Mouse (Mus musculus): Measurements from ENCODE around the gene Gria1. TPM values are rescaled to one million over a fixed set of nuclear protein-coding genes. Genes with fewer than 3 reads are reported as not detected.

Gria1 gene
- polyA plus RNA-seq, 1 experiment from 2014 or later = 1.2 TPM

- no peaks in the 10 kb centered on the region for H3K4me1 ChIP-seq (replicated peaks; ENCODE audit: insufficient read depth, low read length)
- no peak overlapping the region for H3K9ac ChIP-seq (ENCODE audit: low read depth, low read length)
- H3K4me3 ChIP-seq (replicated peaks; ENCODE audit: low read depth, low read length) = no peak overlapping the region
- TF ChIP-seq CTCF (IDR thresholded peaks at IDR 0.05; ENCODE audit: low read depth) = no peak
- no peak overlapping the region for H3K4me2 ChIP-seq (ENCODE audit: low read length)
- DNase-seq (ENCODE audit: low spot score) = no peak
- ATAC-seq (replicated peaks; ENCODE audit: low FRiP score, low read depth) = no peak
- no peaks in the 10 kb centered on the region for H3K9me3 ChIP-seq (replicated peaks; ENCODE audit: low read length)
- H3K27me3 ChIP-seq (ENCODE audit: insufficient read depth, low read length) = no peaks in the 10 kb centered on the region
- no peaks in the 10 kb centered on the region for H3K36me3 ChIP-seq (ENCODE audit: insufficient read depth, low read length)
- no peak overlapping the region for H3K27ac ChIP-seq
Measured at GRCm38 (mm10) chr11:57207260-57207659, 196.1 kb downstream of the Gria1 start.

GRCm38 (mm10) chr11:57214079-57214478 is 202.9 kb downstream of the Gria1 start:
- TF ChIP-seq CTCF (IDR thresholded peaks at IDR 0.05; ENCODE audit: low read depth) = no peak
- Histone ChIP-seq H3K9me3 (replicated peaks; ENCODE audit: low read length) (no peaks in the 10 kb centered on the region), H3K4me1 (replicated peaks; ENCODE audit: insufficient read depth, low read length) (no peaks in the 10 kb centered on the region), H3K4me3 (replicated peaks; ENCODE audit: low read depth, low read length) (no peak overlapping the region), H3K36me3 (ENCODE audit: insufficient read depth, low read length) (no peaks in the 10 kb centered on the region), H3K4me2 (ENCODE audit: low read length) (no peak overlapping the region), H3K27ac (no peak overlapping the region), H3K9ac (ENCODE audit: low read depth, low read length) (no peak overlapping the region), H3K27me3 (ENCODE audit: insufficient read depth, low read length) (no peaks in the 10 kb centered on the region)
- DNase-seq (ENCODE audit: low spot score) = no peak
- 96% methylated on average over 7 of the region's 7 CpGs for WGBS
- no peak for ATAC-seq (replicated peaks; ENCODE audit: low FRiP score, low read depth)

GRCm38 (mm10) chr11:57214583-57214982 is 203.4 kb downstream of the Gria1 start:
- no peaks in the 10 kb centered on the region for H3K36me3 ChIP-seq (ENCODE audit: insufficient read depth, low read length)
- DNase-seq (ENCODE audit: low spot score) (no peak), ATAC-seq (replicated peaks; ENCODE audit: low FRiP score, low read depth) (no peak)
- no peak overlapping the region for H3K27ac ChIP-seq
- H3K27me3 ChIP-seq (ENCODE audit: insufficient read depth, low read length) = no peaks in the 10 kb centered on the region
- TF ChIP-seq CTCF (IDR thresholded peaks at IDR 0.05; ENCODE audit: low read depth) = no peak
- H3K4me2 ChIP-seq (ENCODE audit: low read length) = no peak overlapping the region
- H3K4me1 ChIP-seq (replicated peaks; ENCODE audit: insufficient read depth, low read length) = no peaks in the 10 kb centered on the region
- no peaks in the 10 kb centered on the region for H3K9me3 ChIP-seq (replicated peaks; ENCODE audit: low read length)
- WGBS = 86% methylated on average over 5 of the region's 5 CpGs
- H3K9ac ChIP-seq (ENCODE audit: low read depth, low read length) = no peak overlapping the region
- H3K4me3 ChIP-seq (replicated peaks; ENCODE audit: low read depth, low read length) = no peak overlapping the region

- no peak overlapping the region for H3K27ac ChIP-seq
- no peak overlapping the region for H3K4me3 ChIP-seq (replicated peaks; ENCODE audit: low read depth, low read length)
- no peaks in the 10 kb centered on the region for H3K36me3 ChIP-seq (ENCODE audit: insufficient read depth, low read length)
- 47% methylated on average over 8 of the region's 8 CpGs for WGBS
- no peaks in the 10 kb centered on the region for H3K27me3 ChIP-seq (ENCODE audit: insufficient read depth, low read length)
- no peaks in the 10 kb centered on the region for H3K4me1 ChIP-seq (replicated peaks; ENCODE audit: insufficient read depth, low read length)
- no peak for TF ChIP-seq CTCF (IDR thresholded peaks at IDR 0.05; ENCODE audit: low read depth)
- DNase-seq (ENCODE audit: low spot score) (peak; percentile 9), ATAC-seq (replicated peaks; ENCODE audit: low FRiP score, low read depth) (no peak)
- H3K9ac ChIP-seq (ENCODE audit: low read depth, low read length) = no peak overlapping the region
- H3K9me3 ChIP-seq (replicated peaks; ENCODE audit: low read length) = no peaks in the 10 kb centered on the region
- no peak overlapping the region for H3K4me2 ChIP-seq (ENCODE audit: low read length)
Measured at GRCm38 (mm10) chr11:57222797-57223569, 211.8 kb downstream of the Gria1 start.

GRCm38 (mm10) chr11:57235446-57235845 is 224.3 kb downstream of the Gria1 start:
- Histone ChIP-seq H3K4me3 (replicated peaks; ENCODE audit: low read depth, low read length) (no peak overlapping the region), H3K4me1 (replicated peaks; ENCODE audit: insufficient read depth, low read length) (no peaks in the 10 kb centered on the region), H3K27ac (no peak overlapping the region), H3K9me3 (replicated peaks; ENCODE audit: low read length) (no peaks in the 10 kb centered on the region), H3K36me3 (ENCODE audit: insufficient read depth, low read length) (no peaks in the 10 kb centered on the region), H3K27me3 (ENCODE audit: insufficient read depth, low read length) (no peaks in the 10 kb centered on the region), H3K4me2 (ENCODE audit: low read length) (no peak overlapping the region), H3K9ac (ENCODE audit: low read depth, low read length) (no peak overlapping the region)
- no peak for ATAC-seq (replicated peaks; ENCODE audit: low FRiP score, low read depth)
- DNase-seq (ENCODE audit: low spot score) = no peak
- TF ChIP-seq CTCF (IDR thresholded peaks at IDR 0.05; ENCODE audit: low read depth) = no peak
- 77% methylated on average over 2 of the region's 2 CpGs for WGBS

GRCm38 (mm10) chr11:57236431-57236830 is 225.2 kb downstream of the Gria1 start:
- no peak overlapping the region for H3K27ac ChIP-seq
- no peak for TF ChIP-seq CTCF (IDR thresholded peaks at IDR 0.05; ENCODE audit: low read depth)
- H3K4me2 ChIP-seq (ENCODE audit: low read length) = no peak overlapping the region
- H3K9me3 ChIP-seq (replicated peaks; ENCODE audit: low read length) = no peaks in the 10 kb centered on the region
- no peak for ATAC-seq (replicated peaks; ENCODE audit: low FRiP score, low read depth)
- no peaks in the 10 kb centered on the region for H3K4me1 ChIP-seq (replicated peaks; ENCODE audit: insufficient read depth, low read length)
- H3K36me3 ChIP-seq (ENCODE audit: insufficient read depth, low read length) = no peaks in the 10 kb centered on the region
- H3K27me3 ChIP-seq (ENCODE audit: insufficient read depth, low read length) = no peaks in the 10 kb centered on the region
- no peak overlapping the region for H3K9ac ChIP-seq (ENCODE audit: low read depth, low read length)
- 75% methylated on average over 1 of the region's 1 CpGs for WGBS
- peak; percentile 7 for DNase-seq (ENCODE audit: low spot score)
- no peak overlapping the region for H3K4me3 ChIP-seq (replicated peaks; ENCODE audit: low read depth, low read length)

- Histone ChIP-seq H3K27ac (no peak overlapping the region), H3K4me3 (replicated peaks; ENCODE audit: low read depth, low read length) (no peak overlapping the region), H3K4me2 (ENCODE audit: low read length) (no peak overlapping the region), H3K36me3 (ENCODE audit: insufficient read depth, low read length) (no peaks in the 10 kb centered on the region), H3K4me1 (replicated peaks; ENCODE audit: insufficient read depth, low read length) (no peaks in the 10 kb centered on the region), H3K9me3 (replicated peaks; ENCODE audit: low read length) (no peaks in the 10 kb centered on the region), H3K27me3 (ENCODE audit: insufficient read depth, low read length) (no peaks in the 10 kb centered on the region), H3K9ac (ENCODE audit: low read depth, low read length) (no peak overlapping the region)
- DNase-seq (ENCODE audit: low spot score) (no peak), ATAC-seq (replicated peaks; ENCODE audit: low FRiP score, low read depth) (no peak)
- WGBS = 17% methylated on average over 3 of the region's 3 CpGs
- no peak for TF ChIP-seq CTCF (IDR thresholded peaks at IDR 0.05; ENCODE audit: low read depth)
Measured at GRCm38 (mm10) chr11:57239758-57240157, 228.6 kb downstream of the Gria1 start.

Data from kidney, postnatal 0 days (tissue).